Mouse (Mus musculus) neutrophil, adult 65 days (primary cell): ENCODE measurements around the gene Ppp1cb. TPM values are rescaled to one million over a fixed set of nuclear protein-coding genes. Genes with fewer than 3 reads are reported as not detected.

Experiments
- total RNA-seq: library from RNA; stranded (reverse); gene quantifications from 2 replicates; pipeline ENCODE4 v1.2.4, GENCODE M21; 2023

The Ppp1cb gene
- 240 and 270 TPM in 2 replicates for total RNA-seq

GRCm38 (mm10) chr5:32458408-32459143 is at the start of gene Ppp1cb:
TSS of gene Ppp1cb (plus strand) at chr5:32458843.

Other genes starting within 250 kb of the Ppp1cb start
- not detected in 2 replicates for gene Plb1, start 226.1 kb upstream of the Ppp1cb start, total RNA-seq
- 2.1 and 3.5 TPM in 2 replicates for gene Yes1, start 152.3 kb downstream of the Ppp1cb start, total RNA-seq